Mouse (Mus musculus): ENCODE measurements around the gene Mrap2.
"Not testable (repeated sequence)": the region's sequence is repeated elsewhere in the genome, so short reads cannot be mapped to it uniquely, and the experiment has no call there.

Mrap2 gene

DNA sequence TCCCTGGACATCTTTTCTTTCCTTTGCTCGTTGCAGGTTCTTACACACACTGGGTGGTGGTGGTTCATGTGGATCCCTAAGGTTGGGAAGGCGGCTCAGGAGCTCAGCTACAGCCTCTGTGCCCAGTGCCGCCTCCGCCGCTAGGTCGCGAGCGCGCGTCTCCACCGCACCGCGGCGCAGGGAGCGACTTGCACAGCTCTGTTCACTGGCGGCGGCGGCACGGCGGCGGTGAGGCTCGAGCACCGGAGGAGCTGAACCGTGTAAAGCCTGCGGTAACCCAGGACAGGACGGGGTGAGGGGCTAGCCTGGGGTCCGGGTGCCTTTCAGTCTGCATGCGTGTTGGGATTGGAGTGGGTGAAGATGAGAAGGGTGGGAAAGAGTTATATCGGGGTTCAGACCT is at the start of gene Mrap2:
Gene Mrap2, plus strand, starts transcription at position 201 of the 400 bp plus-strand sequence.
- peak; percentile 39 for DNase-seq

DNA sequence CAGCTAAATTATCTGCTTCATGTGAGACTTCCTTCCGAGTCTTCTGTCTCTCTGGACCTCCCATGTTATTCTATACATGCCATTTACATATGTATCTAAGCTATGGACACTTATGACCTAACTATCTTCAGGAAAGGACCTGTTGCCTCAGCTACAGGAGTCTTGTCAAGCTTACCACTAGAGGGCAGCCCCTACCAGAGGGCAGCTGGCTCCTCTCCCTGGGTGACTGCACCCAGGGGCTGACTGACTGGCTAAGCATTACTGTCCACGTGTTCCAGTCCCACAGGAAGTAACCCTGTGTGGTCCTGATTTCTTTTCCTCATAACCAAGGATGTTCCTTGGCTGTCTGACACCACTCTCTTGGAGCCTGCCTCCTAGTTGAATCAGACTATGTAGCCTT is 46.1 kb upstream of the Mrap2 start:
- peak; percentile 29 for DNase-seq

DNA sequence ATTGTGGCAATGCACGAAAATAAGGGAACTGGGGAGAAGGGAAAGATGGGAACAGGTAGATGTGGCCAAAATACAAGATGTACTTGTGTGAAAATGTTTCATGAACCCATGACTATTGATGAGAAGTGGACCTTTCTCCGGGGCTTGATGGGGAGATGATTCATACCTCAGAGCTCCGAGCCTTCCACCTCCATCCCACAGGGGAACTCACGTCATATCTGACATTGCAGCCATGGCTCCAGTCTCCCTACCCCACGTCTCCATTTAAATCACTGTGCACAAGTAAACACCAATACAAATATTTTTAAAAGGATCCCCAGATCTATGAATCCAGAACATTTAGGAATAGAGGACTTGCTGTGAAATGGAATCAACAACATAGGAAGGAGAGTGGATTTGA is 29.1 kb upstream of the Mrap2 start:
- DNase-seq, result no peak

DNA sequence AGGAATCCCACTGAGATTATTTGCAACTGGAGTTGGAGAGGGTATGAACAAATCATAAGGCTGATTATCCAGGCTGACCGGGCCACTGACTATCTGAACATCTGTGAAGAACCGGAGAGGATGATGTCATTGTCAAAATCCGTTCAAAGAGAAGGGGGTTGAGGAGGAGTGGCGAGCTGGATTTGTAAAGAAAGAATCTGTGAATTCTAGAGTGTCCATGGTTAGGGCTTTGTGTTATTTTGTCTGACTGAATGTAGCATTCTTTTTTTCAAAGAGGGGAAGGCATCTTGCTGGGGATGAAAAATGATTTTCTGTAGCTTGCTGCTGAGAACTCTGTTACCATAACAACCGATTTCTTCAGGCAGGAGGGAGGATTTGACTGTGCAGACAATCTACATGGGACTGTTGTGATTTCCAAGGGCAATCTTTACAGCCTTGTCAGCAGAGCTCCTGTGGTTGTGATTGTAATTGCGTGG is 28.6 kb upstream of the Mrap2 start:
- DNase-seq, result peak; percentile 15

DNA sequence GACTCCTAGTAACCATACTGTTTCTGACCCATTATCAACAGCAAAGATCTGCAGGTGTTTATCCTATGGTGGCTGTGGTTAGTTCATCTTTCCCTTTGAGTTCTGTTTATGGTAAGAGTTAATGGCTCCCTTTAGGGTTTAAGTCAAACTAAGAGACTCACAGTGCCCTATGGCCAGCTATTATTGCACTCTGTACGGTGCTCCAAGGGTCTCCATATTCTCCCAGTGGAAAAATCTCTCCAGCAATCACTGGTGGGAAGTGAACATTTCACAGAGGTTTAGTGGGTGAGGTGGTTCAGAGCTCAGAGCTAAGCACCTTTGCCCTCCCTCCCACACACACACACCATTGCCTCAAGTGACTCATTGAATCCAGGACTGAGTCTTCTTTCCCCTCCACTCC is 28.1 kb upstream of the Mrap2 start:
- no peak for DNase-seq

DNA sequence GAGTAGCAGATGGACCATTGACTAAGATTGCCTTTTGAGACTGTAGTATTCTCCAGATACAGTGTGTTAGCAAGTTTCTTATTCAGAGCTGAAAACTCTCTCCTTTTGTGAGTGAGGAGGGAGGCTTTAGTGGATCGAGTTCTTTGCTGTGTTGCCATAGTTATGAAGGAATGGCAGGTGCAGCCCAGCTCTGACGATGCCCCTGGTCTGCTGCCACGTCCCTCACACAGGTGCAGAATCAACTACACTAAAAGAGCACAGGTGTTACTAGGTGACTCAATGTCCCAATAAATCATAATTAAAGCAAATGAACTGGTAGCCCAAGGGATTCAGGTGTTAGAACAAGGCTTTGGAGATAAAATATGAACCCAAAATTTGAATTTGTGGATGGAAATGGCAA is 25.1 kb upstream of the Mrap2 start:
- no peak for DNase-seq

DNA sequence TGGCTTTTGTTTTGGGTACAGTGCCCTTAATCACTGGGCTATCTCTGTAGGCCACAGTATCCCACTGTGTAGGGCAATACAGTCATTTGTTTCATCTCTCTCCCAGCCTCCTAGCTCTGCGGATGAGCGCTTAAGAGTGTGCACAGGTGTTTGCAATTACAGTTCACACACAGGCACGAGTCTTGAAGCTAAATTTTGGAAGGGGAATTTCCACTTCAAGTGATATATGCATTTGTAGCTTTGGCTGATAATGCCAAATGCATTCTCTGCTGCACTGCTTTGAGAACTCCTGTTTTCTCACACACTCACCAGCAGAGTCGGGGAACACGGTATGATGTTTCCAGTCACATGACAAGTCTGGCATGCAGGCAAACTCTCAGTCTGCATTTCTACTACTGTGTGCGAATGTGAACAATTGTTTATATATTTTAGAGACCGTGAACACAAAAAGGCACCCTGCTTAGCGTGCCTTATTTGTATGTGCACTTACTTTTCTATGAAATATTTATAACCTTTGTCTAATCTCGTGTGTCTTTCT is 22.1 kb upstream of the Mrap2 start:
- DNase-seq, result no peak

DNA sequence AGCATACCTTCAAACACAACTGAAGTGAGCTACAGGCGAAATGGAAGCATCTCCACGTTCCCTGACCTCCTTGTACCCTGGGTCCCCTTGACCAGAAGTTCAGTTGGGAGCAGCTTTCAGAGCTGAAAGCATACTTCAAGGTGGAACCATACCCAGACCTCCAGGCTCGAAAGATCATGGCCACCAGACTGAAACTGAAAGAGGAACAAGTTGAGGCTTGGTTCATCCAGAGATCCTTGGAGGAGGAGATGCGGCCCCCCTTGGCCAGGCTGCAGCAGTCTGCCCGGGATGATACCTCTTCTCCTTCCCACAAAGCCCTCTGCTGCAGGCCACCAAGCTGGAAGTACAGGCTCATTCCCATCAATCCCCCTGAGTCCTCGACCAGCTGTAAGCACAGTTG is 17.1 kb upstream of the Mrap2 start:
- DNase-seq, result not testable (repeated sequence)

DNA sequence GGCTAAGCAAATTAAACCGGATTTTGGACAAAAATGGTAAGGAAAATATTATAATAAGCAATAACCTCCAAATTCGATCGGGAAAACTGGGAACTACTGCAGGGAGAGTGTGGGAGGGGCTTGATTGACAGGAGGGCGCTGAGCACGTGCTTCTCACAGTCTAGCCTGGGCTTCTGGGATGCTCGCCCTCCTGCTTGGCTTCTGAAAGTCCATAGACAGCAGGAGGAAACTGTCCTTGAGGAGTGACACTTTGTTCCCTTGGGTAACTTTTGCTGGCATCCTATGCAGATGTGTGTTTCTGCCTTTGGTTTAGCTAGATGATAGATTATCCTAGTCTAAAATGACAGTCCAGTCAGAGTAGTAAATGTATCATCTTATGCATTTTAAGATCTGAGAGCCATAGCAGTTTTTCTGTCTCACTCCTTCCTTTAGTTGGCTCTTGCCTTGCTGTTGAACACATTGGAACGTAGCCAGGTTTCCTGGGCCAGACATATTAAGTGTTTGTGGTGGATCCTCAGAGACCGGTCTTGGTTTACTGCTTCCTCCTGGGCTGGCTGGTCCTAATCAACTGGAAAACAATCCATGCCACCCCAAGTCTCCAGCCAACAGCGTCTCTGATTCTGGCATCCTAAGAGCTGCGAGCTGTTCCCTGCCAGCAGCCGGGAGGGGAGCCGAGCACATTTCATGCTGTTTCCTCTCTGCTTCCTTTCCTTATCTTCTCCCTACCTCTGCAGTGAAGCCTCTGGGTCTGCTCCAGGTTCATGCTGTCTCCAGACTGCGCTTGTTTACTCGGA is 8.1 kb upstream of the Mrap2 start:
- no peak for DNase-seq

DNA sequence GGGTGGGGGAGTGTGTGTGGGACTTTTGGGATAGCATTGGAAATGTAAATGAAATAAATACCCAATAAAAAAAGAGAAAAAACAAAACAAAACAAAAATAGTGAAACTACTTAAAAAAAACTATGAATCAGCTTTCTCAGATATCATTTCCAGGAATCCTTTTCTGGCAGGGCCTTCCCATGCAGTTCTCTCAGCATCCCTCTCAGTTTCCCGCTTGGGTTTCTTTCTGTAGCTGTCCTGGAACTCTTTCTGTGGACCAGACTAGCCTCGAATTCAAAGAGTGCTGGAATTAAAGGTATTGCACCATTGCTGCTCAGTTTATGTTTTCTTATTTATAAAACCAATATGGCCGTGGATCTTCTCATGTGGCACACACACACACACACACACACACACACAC is 1.0 kb upstream of the Mrap2 start:
- DNase-seq, result no peak

DNA sequence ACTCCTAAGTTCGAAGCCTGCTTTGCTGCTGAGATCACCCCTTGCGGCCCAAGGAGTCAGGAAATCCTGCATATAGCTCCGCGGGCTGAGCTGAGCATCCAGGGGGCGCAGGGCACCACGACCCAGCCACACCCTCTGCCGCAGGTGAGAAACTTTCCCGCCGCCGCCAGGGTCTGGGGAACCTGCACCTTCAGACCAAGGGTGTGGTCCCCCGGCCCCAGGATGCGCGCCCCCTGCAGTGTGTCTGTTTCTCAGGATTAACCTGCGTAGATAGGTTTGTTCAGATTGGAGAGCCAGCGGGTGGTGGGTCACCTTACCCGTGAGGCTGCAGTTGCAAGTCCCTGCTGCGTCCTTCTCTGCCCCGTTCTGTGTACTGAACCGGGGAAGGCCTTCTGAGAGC is 426 bp downstream of the Mrap2 start:
- no peak for DNase-seq

DNA sequence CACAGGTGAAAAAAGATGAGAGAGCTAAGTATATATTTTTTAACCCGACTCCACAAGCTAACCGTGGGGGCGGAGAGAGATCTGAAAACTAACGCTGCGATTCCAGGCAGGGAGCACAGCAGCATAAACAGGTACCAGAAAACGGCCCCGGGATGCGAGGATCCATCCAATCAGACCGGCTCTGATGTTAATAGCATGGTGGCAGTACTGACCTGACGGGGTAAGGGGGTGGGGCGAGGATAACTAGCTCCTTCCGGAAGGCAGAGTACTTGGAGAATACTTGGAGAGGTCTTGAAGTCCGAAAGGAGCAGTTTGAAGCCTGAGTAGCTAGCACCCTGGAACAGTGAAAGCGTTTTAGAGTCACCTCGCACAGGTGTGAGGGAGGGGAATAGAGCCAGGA is 1.1 kb downstream of the Mrap2 start:
- DNase-seq, result no peak

DNA sequence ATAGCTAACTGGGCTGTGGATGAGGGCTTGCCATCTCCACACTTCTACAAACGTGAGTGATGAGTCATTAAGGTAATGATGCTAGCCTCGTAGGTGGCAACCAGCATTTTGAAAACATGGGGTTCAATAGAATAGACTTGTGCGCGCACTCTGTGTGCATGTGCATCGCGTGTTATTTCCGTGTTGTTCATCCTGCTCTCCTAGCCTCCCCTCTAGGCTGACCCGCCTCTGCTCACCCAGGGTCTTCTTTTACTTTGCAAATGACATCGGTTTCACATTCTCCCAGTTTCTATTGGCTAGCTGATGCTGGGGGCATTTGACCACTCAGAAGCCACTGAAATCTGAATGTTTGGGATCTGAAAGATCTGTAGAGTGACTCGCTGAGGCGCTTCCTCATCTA is 1.6 kb downstream of the Mrap2 start:
- DNase-seq, result no peak

DNA sequence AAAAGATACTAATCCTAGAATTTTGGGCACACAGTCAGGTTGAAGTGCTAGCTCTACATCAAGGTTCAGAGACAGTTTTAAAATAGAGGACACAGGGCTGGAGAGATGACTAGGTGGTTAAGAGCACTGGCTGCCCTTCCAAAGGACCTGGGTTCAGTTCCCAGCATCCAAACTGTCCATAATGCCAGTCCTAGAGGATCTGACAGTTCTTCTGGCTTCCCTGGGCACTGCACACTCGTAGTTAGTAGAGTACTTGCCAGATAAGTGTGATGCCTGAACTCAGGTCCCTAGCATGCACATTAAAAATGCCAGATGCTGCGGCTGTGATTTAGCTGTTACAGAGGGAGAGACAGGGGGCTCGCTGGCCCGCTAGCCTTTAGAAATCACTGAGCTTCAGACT is 2.3 kb downstream of the Mrap2 start:
- no peak for DNase-seq

DNA sequence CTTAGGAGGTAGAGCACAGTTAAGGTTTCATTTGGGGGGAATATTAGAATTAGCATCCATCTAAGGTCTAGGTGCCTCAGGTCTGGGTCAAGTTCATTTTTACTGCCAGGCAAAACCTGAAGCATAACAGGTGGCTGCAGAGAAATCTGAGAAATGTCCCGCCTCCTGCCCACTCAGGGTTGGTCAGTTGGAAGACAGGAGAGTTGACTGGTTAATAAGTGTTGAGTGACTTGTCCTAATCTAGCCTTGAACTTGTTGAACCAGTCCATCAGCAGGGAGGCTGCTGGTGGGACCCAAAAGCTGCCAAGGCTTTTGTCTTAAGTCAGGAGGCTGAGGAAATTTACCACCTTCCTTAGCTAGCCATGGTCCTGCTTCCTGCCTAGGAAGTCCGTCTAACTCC is 3.8 kb downstream of the Mrap2 start:
- DNase-seq, result no peak

DNA sequence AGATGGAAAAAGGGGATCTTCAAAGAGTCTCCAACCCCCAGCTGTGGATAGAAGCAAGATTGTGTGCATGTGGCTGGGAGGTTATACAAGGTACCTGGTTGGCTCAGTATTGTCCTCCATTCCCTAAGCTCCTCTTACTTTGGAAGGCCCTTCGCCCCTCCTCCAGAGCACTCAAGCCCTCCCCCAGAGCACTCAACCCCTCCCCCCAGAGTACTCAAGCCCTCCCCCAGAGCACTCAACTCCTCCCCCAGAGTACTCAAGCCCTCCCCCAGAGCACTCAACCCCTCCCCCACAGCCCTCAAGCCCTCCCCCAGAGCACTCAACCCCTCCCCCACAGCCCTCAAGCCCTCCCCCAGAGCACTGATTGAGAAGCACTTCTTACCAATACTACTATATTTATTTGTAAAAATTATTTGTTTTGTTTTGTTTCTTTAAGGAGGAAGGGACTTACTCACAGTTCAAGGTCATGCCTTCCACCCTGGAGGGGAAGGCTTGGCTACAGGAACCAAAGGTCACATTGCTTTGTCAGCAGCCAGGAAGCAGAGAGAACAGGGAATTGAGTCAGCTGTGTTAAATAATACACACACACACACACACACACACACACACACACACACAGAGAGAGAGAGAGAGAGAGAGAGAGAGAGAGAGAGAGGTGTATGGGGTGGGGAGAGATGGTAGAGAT is 8.7 kb downstream of the Mrap2 start:
- DNase-seq, result no peak

DNA sequence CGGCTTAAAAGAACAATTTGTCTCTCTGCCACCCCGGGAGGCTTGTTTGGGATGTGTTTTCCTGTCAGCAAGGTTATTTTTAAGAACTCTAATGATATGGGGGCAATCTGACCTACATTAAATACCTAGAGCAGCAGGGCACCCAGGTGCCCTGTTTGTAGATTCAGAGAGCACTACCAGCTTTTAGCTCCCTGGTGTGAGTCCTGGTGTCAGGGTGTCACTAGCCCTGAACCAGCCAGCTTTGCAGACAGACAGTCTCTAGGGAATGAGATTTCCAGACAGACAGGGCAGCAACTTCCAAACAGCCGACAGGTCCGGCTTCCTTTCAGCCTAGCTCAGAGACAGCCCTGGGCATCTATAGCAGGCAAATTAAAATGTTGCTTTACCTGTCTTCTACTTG is 18.5 kb downstream of the Mrap2 start:
- DNase-seq, result no peak

DNA sequence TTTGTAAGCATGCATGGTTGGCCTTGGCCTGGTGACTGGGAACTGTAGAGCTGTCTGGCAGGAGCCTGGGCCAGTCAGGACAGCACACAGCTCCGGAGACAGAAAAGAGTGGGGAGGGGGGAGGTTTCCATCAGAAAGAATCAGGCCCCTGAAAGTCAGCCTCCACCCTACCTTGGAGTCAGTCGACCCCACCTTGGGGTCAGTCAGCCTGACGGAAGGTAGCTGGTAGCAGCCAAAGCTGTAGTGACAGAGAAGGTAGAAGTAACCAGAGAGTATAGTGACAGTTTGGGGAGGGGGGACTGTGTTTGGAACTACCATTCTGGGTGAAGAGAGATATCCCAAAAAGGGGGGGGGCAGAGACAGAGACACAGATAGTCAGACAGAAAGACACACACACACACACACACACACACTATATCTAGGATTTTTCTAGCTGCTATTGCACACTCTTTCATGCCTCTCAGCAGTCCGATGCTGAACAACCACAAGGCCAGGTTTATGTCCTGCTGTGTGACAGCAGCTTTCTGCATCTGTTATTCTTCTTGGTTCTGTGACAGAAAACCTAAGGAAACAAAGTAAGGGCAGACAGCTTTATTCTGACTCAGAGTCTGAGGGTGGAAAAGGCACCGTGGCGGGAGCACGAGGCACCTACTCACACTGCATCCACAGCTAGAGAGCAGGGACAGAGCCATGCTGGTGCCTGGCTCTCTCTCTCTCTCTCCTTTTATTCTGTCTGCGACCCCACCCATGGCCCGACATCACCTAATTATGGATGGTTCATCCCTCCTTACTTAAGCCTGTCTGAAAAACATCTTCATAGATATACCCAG is 23.1 kb downstream of the Mrap2 start:
- DNase-seq, result no peak

DNA sequence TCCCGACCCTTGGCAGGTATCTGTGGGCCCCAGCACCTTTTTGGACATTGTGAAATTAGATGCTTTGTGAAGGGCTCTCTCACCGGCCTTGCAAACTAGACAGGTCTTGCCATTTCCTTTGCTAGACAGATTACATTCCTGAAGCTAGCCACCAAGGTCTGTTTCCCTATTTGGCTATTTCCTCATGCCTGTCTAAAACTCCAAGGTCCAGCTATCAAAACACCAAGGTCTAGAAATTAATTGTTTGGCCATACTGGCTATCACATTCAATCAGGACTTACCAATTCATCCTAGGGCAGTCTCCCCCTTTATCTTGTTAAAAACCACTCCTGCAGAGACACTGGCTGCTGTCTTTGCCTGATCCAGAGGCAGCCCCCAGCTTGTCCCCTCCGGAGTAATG is 23.9 kb downstream of the Mrap2 start:
- DNase-seq, result no peak

DNA sequence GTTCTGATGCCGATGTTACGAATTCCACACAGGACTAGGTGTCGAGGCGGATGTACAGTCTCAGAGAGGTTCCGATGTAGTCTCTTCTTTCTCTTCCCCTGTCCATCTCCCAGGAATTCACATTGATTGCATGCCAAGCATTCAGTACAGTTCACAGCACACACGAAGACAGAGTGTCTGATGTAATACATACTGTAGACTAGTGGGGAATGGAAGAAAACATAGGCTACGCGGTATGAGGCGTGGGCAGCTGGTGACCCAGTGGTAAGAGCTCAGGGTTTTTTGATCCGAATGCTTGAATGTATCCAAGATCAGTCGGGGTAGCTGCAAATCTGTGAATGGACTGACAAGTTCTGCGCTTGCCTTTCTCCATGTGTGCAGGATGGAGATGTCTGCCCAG is 25.0 kb downstream of the Mrap2 start:
- DNase-seq, result no peak

DNA sequence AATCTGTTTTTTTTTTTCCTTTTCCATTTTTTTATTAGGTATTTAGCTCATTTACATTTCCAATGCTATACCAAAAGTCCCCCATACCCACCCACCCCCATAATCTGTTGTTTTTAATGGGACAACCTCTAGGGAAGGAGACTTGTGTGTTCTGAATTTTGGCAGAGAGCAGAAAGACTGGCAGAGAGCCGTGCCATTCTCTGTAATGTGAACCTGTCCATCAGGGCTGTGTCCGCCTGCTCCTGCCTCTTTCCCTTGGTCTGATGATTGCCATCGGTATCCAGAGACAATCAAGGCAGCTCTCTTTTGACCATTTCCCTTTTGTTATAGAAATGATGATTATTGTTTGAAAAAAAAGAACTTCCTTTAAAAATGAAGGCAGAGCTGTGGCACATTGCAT is 26.8 kb downstream of the Mrap2 start:
- no peak for DNase-seq

DNA sequence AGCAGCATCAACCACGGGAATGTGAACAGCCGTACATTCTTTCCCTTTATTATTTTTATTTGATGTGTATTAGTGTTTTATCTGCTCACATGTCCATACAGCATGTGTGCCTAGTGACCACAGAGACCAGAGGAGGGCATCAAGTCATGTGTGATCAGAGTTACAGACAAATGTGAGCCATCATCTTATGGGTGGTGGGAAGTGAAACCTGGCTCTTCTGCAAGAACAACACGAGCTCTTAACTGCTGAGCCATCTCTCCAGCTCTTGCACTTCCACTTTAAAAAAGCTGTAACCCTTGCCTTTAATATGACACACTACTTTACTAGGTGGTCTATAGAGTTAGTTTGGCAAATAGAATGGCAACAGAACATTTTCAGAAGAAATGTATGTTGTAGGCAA is 27.4 kb downstream of the Mrap2 start:
- DNase-seq, result peak; percentile 12

DNA sequence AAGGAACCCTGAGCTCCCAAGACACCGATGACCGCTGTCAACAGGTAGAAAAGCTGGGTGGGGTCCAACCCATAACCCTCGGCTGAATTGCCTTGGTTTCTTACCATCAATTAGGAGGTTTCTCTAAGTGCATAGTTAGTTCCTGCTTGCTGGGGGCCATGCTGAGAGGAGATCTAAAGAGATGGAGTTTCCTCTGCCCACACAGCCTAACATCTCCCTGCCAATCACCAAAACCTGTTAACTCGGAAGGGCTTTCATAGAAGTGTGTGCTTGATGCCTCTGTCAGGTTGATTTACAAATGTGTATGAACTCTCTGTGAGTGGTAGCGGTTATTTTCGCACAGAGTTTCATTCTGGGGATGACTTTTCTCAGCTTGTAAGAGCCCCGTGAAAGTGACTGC is 34.4 kb downstream of the Mrap2 start:
- no peak for DNase-seq
